Mouse (Mus musculus): Measurements from ENCODE around the gene Irgm2. TPM values are rescaled to one million over a fixed set of nuclear protein-coding genes. Genes with fewer than 3 reads are reported as not detected.
A peak's percentile ranks its signal among the peaks of the same experiment; 100 is the strongest.
"Not testable (repeated sequence)": the region's sequence is repeated elsewhere in the genome, so short reads cannot be mapped to it uniquely, and the experiment has no call there.

The Irgm2 gene
- polyA plus RNA-seq, 1 experiment from 2014 or later, result 4.2 TPM

GRCm38 (mm10) chr11:58234551-58234950, 35.1 kb downstream of the Irgm2 start:
- not testable (repeated sequence) for H3K4me1 ChIP-seq (replicated peaks); H3K27ac ChIP-seq; H3K4me3 ChIP-seq; H3K9me3 ChIP-seq (replicated peaks); H3K27me3 ChIP-seq; H3K4me2 ChIP-seq; H3K36me3 ChIP-seq; ATAC-seq (replicated peaks; ENCODE audit: insufficient number of reproducible peaks, insufficient read depth, low FRiP score, low read depth); H3K9ac ChIP-seq
- WGBS, result 78% methylated on average over 3 of the region's 3 CpGs

- WGBS, result 11% methylated on average over 6 of the region's 6 CpGs
- Histone ChIP-seq H3K27ac (no peak overlapping the region), H3K9ac (no peak overlapping the region), H3K9me3 (replicated peaks) (no peaks in the 10 kb centered on the region), H3K4me2 (no peak overlapping the region), H3K36me3 (no peaks in the 10 kb centered on the region), H3K27me3 (0 out of 2 replicates have a peak, but pooled peaks cover 4% of the 10 kb centered on the region), H3K4me3 (no peak overlapping the region), H3K4me1 (replicated peaks) (peaks cover 8% of the 10 kb centered on the region)
- ATAC-seq (replicated peaks; ENCODE audit: insufficient number of reproducible peaks, insufficient read depth, low FRiP score, low read depth), result no peak
Observed at GRCm38 (mm10) chr11:58235152-58235551, 35.7 kb downstream of the Irgm2 start.

GRCm38 (mm10) chr11:58238840-58239791, 39.7 kb downstream of the Irgm2 start:
- no peaks in the 10 kb centered on the region for H3K36me3 ChIP-seq
- ATAC-seq (replicated peaks; ENCODE audit: insufficient number of reproducible peaks, insufficient read depth, low FRiP score, low read depth), result peak; percentile 86
- peaks cover 8% of the 10 kb centered on the region for H3K4me1 ChIP-seq (replicated peaks)
- WGBS, result 3% methylated on average over 37 of the region's 37 CpGs
- H3K27ac ChIP-seq, result no peak overlapping the region
- H3K4me3 ChIP-seq, result peak overlapping the region; percentile 42
- H3K9me3 ChIP-seq (replicated peaks), result no peaks in the 10 kb centered on the region
- no peaks in the 10 kb centered on the region for H3K27me3 ChIP-seq
- peak overlapping the region; percentile 1; the same call in 1 of the 2 replicates for H3K9ac ChIP-seq
- H3K4me2 ChIP-seq, result peak overlapping the region; percentile 72

- H3K36me3 ChIP-seq, result no peaks in the 10 kb centered on the region
- H3K27ac ChIP-seq, result no peak overlapping the region
- no peak overlapping the region for H3K4me3 ChIP-seq
- no peaks in the 10 kb centered on the region for H3K9me3 ChIP-seq (replicated peaks)
- no peaks in the 10 kb centered on the region for H3K27me3 ChIP-seq
- H3K4me1 ChIP-seq (replicated peaks), result no peaks in the 10 kb centered on the region
- ATAC-seq (replicated peaks; ENCODE audit: insufficient number of reproducible peaks, insufficient read depth, low FRiP score, low read depth), result no peak
- no peak overlapping the region for H3K9ac ChIP-seq
- 46% methylated on average over 4 of the region's 4 CpGs for WGBS
- H3K4me2 ChIP-seq, result no peak overlapping the region
Observed at GRCm38 (mm10) chr11:58247294-58247693, 47.9 kb downstream of the Irgm2 start.

GRCm38 (mm10) chr11:58249203-58249981, 50.0 kb downstream of the Irgm2 start:
- no peak overlapping the region for H3K9ac ChIP-seq
- H3K9me3 ChIP-seq (replicated peaks), result no peaks in the 10 kb centered on the region
- H3K4me2 ChIP-seq, result no peak overlapping the region
- no peaks in the 10 kb centered on the region for H3K27me3 ChIP-seq
- H3K4me3 ChIP-seq, result no peak overlapping the region
- H3K27ac ChIP-seq, result no peak overlapping the region
- no peak for ATAC-seq (replicated peaks; ENCODE audit: insufficient number of reproducible peaks, insufficient read depth, low FRiP score, low read depth)
- no peaks in the 10 kb centered on the region for H3K4me1 ChIP-seq (replicated peaks)
- H3K36me3 ChIP-seq, result no peaks in the 10 kb centered on the region
- WGBS, result 70% methylated on average over 7 of the region's 7 CpGs

- no peak overlapping the region for H3K9ac ChIP-seq
- no peaks in the 10 kb centered on the region for H3K27me3 ChIP-seq
- ATAC-seq (replicated peaks; ENCODE audit: insufficient number of reproducible peaks, insufficient read depth, low FRiP score, low read depth), result no peak
- no peak overlapping the region for H3K4me2 ChIP-seq
- WGBS, result 78% methylated on average over 5 of the region's 5 CpGs
- no peak overlapping the region for H3K4me3 ChIP-seq
- no peaks in the 10 kb centered on the region for H3K36me3 ChIP-seq
- H3K27ac ChIP-seq, result no peak overlapping the region
- no peaks in the 10 kb centered on the region for H3K9me3 ChIP-seq (replicated peaks)
- no peaks in the 10 kb centered on the region for H3K4me1 ChIP-seq (replicated peaks)
Observed at GRCm38 (mm10) chr11:58250550-58250949, 51.1 kb downstream of the Irgm2 start.

- 97% methylated on average over 3 of the region's 3 CpGs for WGBS
- H3K36me3 ChIP-seq, result no peaks in the 10 kb centered on the region
Observed at GRCm38 (mm10) chr11:58254411-58254810, 55.0 kb downstream of the Irgm2 start.

GRCm38 (mm10) chr11:58257816-58258215, 58.4 kb downstream of the Irgm2 start:
- no peak for ATAC-seq (replicated peaks; ENCODE audit: insufficient number of reproducible peaks, insufficient read depth, low FRiP score, low read depth)
- no peaks in the 10 kb centered on the region; the same call in 1 of the 2 replicates for H3K27me3 ChIP-seq

More at GRCm38 (mm10) chr11:58254411-58254810, 55.0 kb downstream of the Irgm2 start:
- Histone ChIP-seq H3K9ac (no peak overlapping the region), H3K4me1 (replicated peaks) (no peaks in the 10 kb centered on the region), H3K4me2 (no peak overlapping the region), H3K27ac (no peak overlapping the region), H3K4me3 (no peak overlapping the region), H3K9me3 (replicated peaks) (no peaks in the 10 kb centered on the region), H3K27me3 (no peaks in the 10 kb centered on the region; the same call in 1 of the 2 replicates)
- no peak for ATAC-seq (replicated peaks; ENCODE audit: insufficient number of reproducible peaks, insufficient read depth, low FRiP score, low read depth)

GRCm38 (mm10) chr11:58260156-58260555, 60.7 kb downstream of the Irgm2 start:
- H3K9ac ChIP-seq, result no peak overlapping the region
- no peak for ATAC-seq (replicated peaks; ENCODE audit: insufficient number of reproducible peaks, insufficient read depth, low FRiP score, low read depth)
- no peaks in the 10 kb centered on the region for H3K4me1 ChIP-seq (replicated peaks)
- H3K4me2 ChIP-seq, result no peak overlapping the region
- H3K27ac ChIP-seq, result no peak overlapping the region
- no peak overlapping the region for H3K4me3 ChIP-seq
- no peaks in the 10 kb centered on the region for H3K9me3 ChIP-seq (replicated peaks)
- 83% methylated on average over 4 of the region's 4 CpGs for WGBS
- H3K36me3 ChIP-seq, result no peaks in the 10 kb centered on the region
- H3K27me3 ChIP-seq, result no peaks in the 10 kb centered on the region; the same call in 1 of the 2 replicates

More at GRCm38 (mm10) chr11:58257816-58258215, 58.4 kb downstream of the Irgm2 start:
- Histone ChIP-seq H3K9me3 (replicated peaks) (no peaks in the 10 kb centered on the region), H3K4me2 (no peak overlapping the region), H3K9ac (no peak overlapping the region), H3K36me3 (no peaks in the 10 kb centered on the region), H3K4me1 (replicated peaks) (no peaks in the 10 kb centered on the region), H3K27ac (no peak overlapping the region), H3K4me3 (no peak overlapping the region)
- WGBS, result 79% methylated on average over 5 of the region's 5 CpGs

GRCm38 (mm10) chr11:58261826-58262225, 62.4 kb downstream of the Irgm2 start:
- ATAC-seq (replicated peaks; ENCODE audit: insufficient number of reproducible peaks, insufficient read depth, low FRiP score, low read depth), result no peak
- no peaks in the 10 kb centered on the region for H3K36me3 ChIP-seq
- H3K4me3 ChIP-seq, result no peak overlapping the region
- H3K4me2 ChIP-seq, result no peak overlapping the region
- H3K9ac ChIP-seq, result no peak overlapping the region
- H3K27me3 ChIP-seq, result no peaks in the 10 kb centered on the region; the same call in 1 of the 2 replicates
- WGBS, result 84% methylated on average over 4 of the region's 4 CpGs
- H3K27ac ChIP-seq, result no peak overlapping the region
- no peaks in the 10 kb centered on the region for H3K4me1 ChIP-seq (replicated peaks)
- no peaks in the 10 kb centered on the region for H3K9me3 ChIP-seq (replicated peaks)

- H3K4me1 ChIP-seq (replicated peaks), result no peaks in the 10 kb centered on the region
- WGBS, result 92% methylated on average over 3 of the region's 3 CpGs
- no peak overlapping the region for H3K4me3 ChIP-seq
- H3K36me3 ChIP-seq, result no peaks in the 10 kb centered on the region
- H3K4me2 ChIP-seq, result no peak overlapping the region
- no peak overlapping the region for H3K9ac ChIP-seq
- no peaks in the 10 kb centered on the region for H3K9me3 ChIP-seq (replicated peaks)
- H3K27me3 ChIP-seq, result no peaks in the 10 kb centered on the region
- no peak overlapping the region for H3K27ac ChIP-seq
- ATAC-seq (replicated peaks; ENCODE audit: insufficient number of reproducible peaks, insufficient read depth, low FRiP score, low read depth), result no peak
Observed at GRCm38 (mm10) chr11:58262336-58262735, 62.9 kb downstream of the Irgm2 start.

Data from heart, embryonic 15.5 days (tissue).